Mouse (Mus musculus): ENCODE results near the gene Gm5678. TPM values are rescaled to one million over a fixed set of nuclear protein-coding genes. Genes with fewer than 3 reads are reported as not detected.

Gene Gm5678
- total RNA-seq, 2 experiments from 2014 or later, result 3.5 to 3.6 TPM

Other genes with a start within 250 kb of the Gm5678 start
- 10 to 100 TPM in 1 of 2 experiments, 1 to 10 TPM in 1; 7.0 to 11.6 TPM for gene Setd4, start 24.0 kb upstream of the Gm5678 start, total RNA-seq (2021)
- gene Cbr1, start 22.2 kb upstream of the Gm5678 start, total RNA-seq (2021), result 10 to 100 TPM; 67.9 to 76.2 TPM
- 10 to 100 TPM; 18.1 to 19.7 TPM for gene Cbr3, start 55.1 kb downstream of the Gm5678 start, total RNA-seq (2021)
- 100 to 1,000 TPM; 101 to 104 TPM for gene Dop1b, start 83.8 kb downstream of the Gm5678 start, total RNA-seq (2021)
- 10 to 100 TPM; 29.2 to 29.9 TPM for gene Morc3, start 204.0 kb downstream of the Gm5678 start, total RNA-seq (2021)